Mouse (Mus musculus) bone marrow, adult 2 months (tissue): ENCODE results near the gene Nmt1.

ENCODE experiments used
- CTCF ChIP-seq: fragments of 200-500 bp; IDR thresholded peaks from 2 replicates; pipeline ENCODE4 v1.5.1; 2011; ENCODE audit warnings: low read length, control low read depth; ENCODE audit not compliant: control insufficient read depth, insufficient read depth
- POLR2A ChIP-seq: fragments of 200-500 bp; IDR thresholded peaks from 2 replicates; pipeline ENCODE4 v1.6.1; 2011; ENCODE audit warnings: low read depth, mild to moderate bottlenecking, control low read depth, low read length, borderline replicate concordance; ENCODE audit not compliant: control insufficient read depth

GRCm38 (mm10) chr11:103113771-103114170, 85.8 kb downstream of the Nmt1 start:
- TF ChIP-seq POLR2A, result no peak
- TF ChIP-seq CTCF, result no peak
